Mouse (Mus musculus): ENCODE measurements at regions not wholly inside any gene's neighbourhood (a gene's known extent, or its start where the extent isn't known, plus 50 kb on each side); places are given as distances from the start of the nearest gene placed in this dataset.

GRCm38 (mm10) chr8:23504704-23505103 is 1093.5 kb downstream of the Mrps31 start:
- DNase-seq = peak; percentile 39 to 56

- DNase-seq = no peak
These were observed 1094.1 kb downstream of the Mrps31 start for GRCm38 (mm10) chr8:23505216-23505615.

GRCm38 (mm10) chr8:23505966-23506365 is 1094.8 kb downstream of the Mrps31 start:
- DNase-seq = no peak

- DNase-seq = no peak
These were observed 1096.5 kb downstream of the Mrps31 start for GRCm38 (mm10) chr8:23507661-23508060.

GRCm38 (mm10) chr8:23510076-23510475 is 1098.9 kb downstream of the Mrps31 start:
- no peak for DNase-seq

GRCm38 (mm10) chr8:23510561-23510960 is 1099.4 kb downstream of the Mrps31 start:
- no peak for DNase-seq

- no peak for DNase-seq
These were observed 1100.1 kb downstream of the Mrps31 start for GRCm38 (mm10) chr8:23511264-23511663.

- DNase-seq = no peak
These were observed 1100.6 kb downstream of the Mrps31 start for GRCm38 (mm10) chr8:23511792-23512191.

GRCm38 (mm10) chr8:23516469-23516868 is 1105.3 kb downstream of the Mrps31 start:
- no peak for DNase-seq

GRCm38 (mm10) chr8:23531551-23532142 is 1120.5 kb downstream of the Mrps31 start:
- DNase-seq = peak; percentile 26 to 29

- no peak for DNase-seq
These were observed 1126.7 kb downstream of the Mrps31 start for GRCm38 (mm10) chr8:23537681-23538359.

GRCm38 (mm10) chr8:23553565-23554473 is 1142.7 kb downstream of the Mrps31 start:
- DNase-seq = no peak

GRCm38 (mm10) chr8:23560836-23561235 is 1149.7 kb downstream of the Mrps31 start:
- DNase-seq = no peak

- DNase-seq = no peak
These were observed 1150.7 kb downstream of the Mrps31 start for GRCm38 (mm10) chr8:23561683-23562385.

- no peak for DNase-seq
These were observed 1151.3 kb downstream of the Mrps31 start for GRCm38 (mm10) chr8:23562504-23562903.

GRCm38 (mm10) chr8:23563065-23564020 is 1152.2 kb downstream of the Mrps31 start:
- DNase-seq = no peak

- no peak for DNase-seq
These were observed 1156.7 kb downstream of the Mrps31 start for GRCm38 (mm10) chr8:23567906-23568305.

- DNase-seq = no peak
These were observed 1154.3 kb downstream of the Adam3 start for GRCm38 (mm10) chr8:23571338-23571737.

GRCm38 (mm10) chr8:23580106-23580505 is 1145.5 kb downstream of the Adam3 start:
- no peak for DNase-seq

GRCm38 (mm10) chr8:23580701-23581100 is 1145.0 kb downstream of the Adam3 start:
- DNase-seq = no peak

Data from lung, postnatal 4 days (tissue).